Mouse (Mus musculus): ENCODE data around the gene Oser1. TPM values are rescaled to one million over a fixed set of nuclear protein-coding genes. Genes with fewer than 3 reads are reported as not detected.
"Not testable (repeated sequence)": the region's sequence is repeated elsewhere in the genome, so short reads cannot be mapped to it uniquely, and the experiment has no call there.

The Oser1 gene
- polyA plus RNA-seq, 1 experiment from 2014 or later = 74.5 TPM

- H3K9me3 ChIP-seq = no peaks in the 10 kb centered on the region
- H3K27me3 ChIP-seq = peaks cover 12% of the 10 kb centered on the region
- no peak overlapping the region for H3K4me2 ChIP-seq
- no peak overlapping the region for H3K9ac ChIP-seq
- H3K4me1 ChIP-seq = peaks cover 6% of the 10 kb centered on the region; the same call in 1 of the 2 replicates
- no peak overlapping the region for H3K4me3 ChIP-seq (replicated peaks)
- H3K27ac ChIP-seq = no peak overlapping the region
- 87% methylated on average over 5 of the region's 5 CpGs for WGBS
- 0 out of 2 replicates have a peak, but pooled peaks cover 9% of the 10 kb centered on the region for H3K36me3 ChIP-seq (replicated peaks)
- no peak for ATAC-seq (ENCODE audit: low FRiP score)
These were observed 37.9 kb upstream of the Oser1 start for GRCm38 (mm10) chr2:163462386-163462785.

- H3K4me3 ChIP-seq (replicated peaks); H3K9ac ChIP-seq; H3K36me3 ChIP-seq (replicated peaks); H3K4me1 ChIP-seq; H3K9me3 ChIP-seq; ATAC-seq (ENCODE audit: low FRiP score); H3K4me2 ChIP-seq; H3K27ac ChIP-seq: not testable (repeated sequence)
- WGBS = 93% methylated on average over 9 of the region's 9 CpGs
- H3K27me3 ChIP-seq = peaks cover 12% of the 10 kb centered on the region
These were observed 36.8 kb upstream of the Oser1 start for GRCm38 (mm10) chr2:163461307-163461706.

- no peaks in the 10 kb centered on the region for H3K36me3 ChIP-seq (replicated peaks)
- H3K9me3 ChIP-seq = no peaks in the 10 kb centered on the region
- H3K4me1 ChIP-seq = peaks cover 6% of the 10 kb centered on the region; the same call in 1 of the 2 replicates
- no peak overlapping the region for H3K4me2 ChIP-seq
- H3K27ac ChIP-seq = no peak overlapping the region
- WGBS = 92% methylated on average over 8 of the region's 8 CpGs
- ATAC-seq (ENCODE audit: low FRiP score) = no peak
- H3K27me3 ChIP-seq = peaks cover 12% of the 10 kb centered on the region
- no peak overlapping the region for H3K9ac ChIP-seq
- no peak overlapping the region for H3K4me3 ChIP-seq (replicated peaks)
These were observed 36.1 kb upstream of the Oser1 start for GRCm38 (mm10) chr2:163460622-163461021.

- Histone ChIP-seq H3K9me3 (no peaks in the 10 kb centered on the region), H3K4me1 (peaks cover 6% of the 10 kb centered on the region; the same call in 1 of the 2 replicates), H3K9ac (no peak overlapping the region; the same call in 1 of the 2 replicates), H3K27me3 (peaks cover 12% of the 10 kb centered on the region), H3K4me2 (peak overlapping the region; percentile 24; the same call in 1 of the 2 replicates), H3K4me3 (replicated peaks) (no peak overlapping the region), H3K27ac (no peak overlapping the region), H3K36me3 (replicated peaks) (peaks cover 3% of the 10 kb centered on the region; the same call in 1 of the 2 replicates)
- no peak for ATAC-seq (ENCODE audit: low FRiP score)
- 42% methylated on average over 10 of the region's 10 CpGs for WGBS
These were observed 34.9 kb upstream of the Oser1 start for GRCm38 (mm10) chr2:163459380-163459779.

- Histone ChIP-seq H3K36me3 (replicated peaks) (peaks cover 10% of the 10 kb centered on the region; the same call in 1 of the 2 replicates), H3K9ac (no peak overlapping the region), H3K4me3 (replicated peaks) (no peak overlapping the region), H3K4me2 (peak overlapping the region; percentile 24; the same call in 1 of the 2 replicates), H3K9me3 (no peaks in the 10 kb centered on the region), H3K4me1 (peaks cover 6% of the 10 kb centered on the region; the same call in 1 of the 2 replicates), H3K27ac (no peak overlapping the region), H3K27me3 (peaks cover 12% of the 10 kb centered on the region)
- 64% methylated on average over 27 of the region's 27 CpGs for WGBS
- no peak for ATAC-seq (ENCODE audit: low FRiP score)
These were observed 34.2 kb upstream of the Oser1 start for GRCm38 (mm10) chr2:163458539-163459265.

- WGBS = 93% methylated on average over 13 of the region's 13 CpGs
- no peak overlapping the region for H3K4me3 ChIP-seq (replicated peaks)
- no peak overlapping the region for H3K9ac ChIP-seq
- ATAC-seq (ENCODE audit: low FRiP score) = no peak
- H3K27me3 ChIP-seq = peaks cover 3% of the 10 kb centered on the region
- no peak overlapping the region for H3K27ac ChIP-seq
- peaks cover 36% of the 10 kb centered on the region; the same call in 1 of the 2 replicates for H3K36me3 ChIP-seq (replicated peaks)
- H3K9me3 ChIP-seq = no peaks in the 10 kb centered on the region
- no peaks in the 10 kb centered on the region for H3K4me1 ChIP-seq
- no peak overlapping the region for H3K4me2 ChIP-seq
These were observed 28.9 kb upstream of the Oser1 start for GRCm38 (mm10) chr2:163453378-163453777.

GRCm38 (mm10) chr2:163452738-163453137 lies 28.2 kb upstream of the Oser1 start:
- Histone ChIP-seq H3K36me3 (replicated peaks) (peaks cover 36% of the 10 kb centered on the region; the same call in 1 of the 2 replicates), H3K4me3 (replicated peaks) (no peak overlapping the region), H3K27me3 (no peaks in the 10 kb centered on the region), H3K4me1 (no peaks in the 10 kb centered on the region), H3K9ac (no peak overlapping the region), H3K4me2 (no peak overlapping the region), H3K9me3 (no peaks in the 10 kb centered on the region), H3K27ac (no peak overlapping the region)
- 92% methylated on average over 6 of the region's 6 CpGs for WGBS
- no peak for ATAC-seq (ENCODE audit: low FRiP score)

GRCm38 (mm10) chr2:163450668-163451295 lies 26.3 kb upstream of the Oser1 start:
- Histone ChIP-seq H3K27me3 (no peaks in the 10 kb centered on the region), H3K36me3 (replicated peaks) (peaks cover 49% of the 10 kb centered on the region; the same call in 1 of the 2 replicates), H3K4me2 (no peak overlapping the region), H3K4me3 (replicated peaks) (no peak overlapping the region), H3K9me3 (no peaks in the 10 kb centered on the region), H3K27ac (no peak overlapping the region), H3K4me1 (no peaks in the 10 kb centered on the region), H3K9ac (no peak overlapping the region)
- WGBS = 76% methylated on average over 6 of the region's 6 CpGs
- no peak for ATAC-seq (ENCODE audit: low FRiP score)

- Histone ChIP-seq H3K27ac (no peak overlapping the region), H3K36me3 (replicated peaks) (peaks cover 45% of the 10 kb centered on the region; the same call in 1 of the 2 replicates), H3K9ac (no peak overlapping the region), H3K4me2 (no peak overlapping the region), H3K27me3 (no peaks in the 10 kb centered on the region), H3K4me1 (no peaks in the 10 kb centered on the region; the same call in 1 of the 2 replicates), H3K4me3 (replicated peaks) (no peak overlapping the region), H3K9me3 (no peaks in the 10 kb centered on the region)
- 65% methylated on average over 3 of the region's 3 CpGs for WGBS
- ATAC-seq (ENCODE audit: low FRiP score) = no peak
These were observed 24.8 kb upstream of the Oser1 start for GRCm38 (mm10) chr2:163449276-163449675.

GRCm38 (mm10) chr2:163447375-163447774 lies 22.9 kb upstream of the Oser1 start:
- Histone ChIP-seq H3K27me3 (no peaks in the 10 kb centered on the region), H3K4me1 (no peaks in the 10 kb centered on the region; the same call in 1 of the 2 replicates), H3K9ac (no peak overlapping the region), H3K4me3 (replicated peaks) (no peak overlapping the region), H3K27ac (no peak overlapping the region), H3K36me3 (replicated peaks) (peaks cover 31% of the 10 kb centered on the region; the same call in 1 of the 2 replicates), H3K9me3 (no peaks in the 10 kb centered on the region), H3K4me2 (no peak overlapping the region)
- 87% methylated on average over 12 of the region's 12 CpGs for WGBS
- ATAC-seq (ENCODE audit: low FRiP score) = no peak

- no peak overlapping the region for H3K4me2 ChIP-seq
- H3K9me3 ChIP-seq = no peaks in the 10 kb centered on the region
- H3K4me3 ChIP-seq (replicated peaks) = no peak overlapping the region
- WGBS = 73% methylated on average over 7 of the region's 7 CpGs
- 0 out of 2 replicates have a peak, but pooled peaks cover 4% of the 10 kb centered on the region for H3K27me3 ChIP-seq
- H3K27ac ChIP-seq = no peak overlapping the region
- H3K36me3 ChIP-seq (replicated peaks) = peaks cover 13% of the 10 kb centered on the region; the same call in 1 of the 2 replicates
- ATAC-seq (ENCODE audit: low FRiP score) = no peak
- peaks cover 20% of the 10 kb centered on the region for H3K4me1 ChIP-seq
- no peak overlapping the region for H3K9ac ChIP-seq
These were observed 19.5 kb upstream of the Oser1 start for GRCm38 (mm10) chr2:163444017-163444416.

GRCm38 (mm10) chr2:163443543-163443942 lies 19.0 kb upstream of the Oser1 start:
- H3K27me3 ChIP-seq = 0 out of 2 replicates have a peak, but pooled peaks cover 7% of the 10 kb centered on the region
- H3K9me3 ChIP-seq = no peaks in the 10 kb centered on the region
- ATAC-seq (ENCODE audit: low FRiP score) = no peak
- peaks cover 13% of the 10 kb centered on the region; the same call in 1 of the 2 replicates for H3K36me3 ChIP-seq (replicated peaks)
- no peak overlapping the region for H3K4me2 ChIP-seq
- H3K9ac ChIP-seq = no peak overlapping the region
- H3K4me1 ChIP-seq = peaks cover 24% of the 10 kb centered on the region
- H3K27ac ChIP-seq = no peak overlapping the region
- no peak overlapping the region for H3K4me3 ChIP-seq (replicated peaks)
- 78% methylated on average over 6 of the region's 6 CpGs for whole genome bisulfite sequencing
